Mouse (Mus musculus): Measurements from ENCODE around the gene Atp2a1.

- no peak for TF ChIP-seq USF1 (IDR thresholded peaks at IDR 0.05; ENCODE audit: low read depth, low read length)
- no peak for TF ChIP-seq GATA1 (IDR thresholded peaks at IDR 0.05; ENCODE audit: low read depth, low read length)
- no peak for TF ChIP-seq CTCF (IDR thresholded peaks at IDR 0.05 in 2 of 3, conservative IDR thresholded peaks at IDR 0.05 in 1 of 3; ENCODE audit: control insufficient read depth in 1 of 3, insufficient read depth in 1 of 3, low read depth in 2 of 3, low read length in 3 of 3, poor library complexity in 1 of 3, severe bottlenecking in 1 of 3)
- no peak for TF ChIP-seq POLR2A (IDR thresholded peaks at IDR 0.05; ENCODE audit: control insufficient read depth in 1 of 2, insufficient read depth in 1 of 2, low read depth in 1 of 2, low read length in 2 of 2, poor library complexity in 1 of 2)
Measured at GRCm38 (mm10) chr7:126463547-126463946, 639 bp upstream of the Atp2a1 start.
